Mouse (Mus musculus): Measurements from ENCODE around the gene Tst.

- TF ChIP-seq CTCF (IDR thresholded peaks at IDR 0.05; ENCODE audit: borderline replicate concordance, insufficient read depth, low read depth, low read length) (no peak), POLR2A (IDR thresholded peaks at IDR 0.05; ENCODE audit: borderline replicate concordance, insufficient read depth, low read length) (no peak)
These were observed 27.2 kb downstream of the Tst start for GRCm38 (mm10) chr15:78378556-78378955.

Measured in cerebellum, adult 2 months (tissue).